Mouse (Mus musculus) lung, adult 2 months (tissue): ENCODE data around the gene Il11ra1.
"Not testable (repeated sequence)": the region's sequence is repeated elsewhere in the genome, so short reads cannot be mapped to it uniquely, and the experiment has no call there.

Experiments
- CTCF ChIP-seq: fragments of 200-500 bp; IDR thresholded peaks from 2 replicates; pipeline ENCODE4 v1.5.1; 2011; ENCODE audit warnings: mild to moderate bottlenecking, low read length, control low read depth; ENCODE audit not compliant: insufficient read depth
- POLR2A ChIP-seq: fragments of 200-500 bp; IDR thresholded peaks from 2 replicates; pipeline ENCODE4 v1.6.1; 2011; ENCODE audit warnings: low read depth, mild to moderate bottlenecking, control low read depth, low read length, borderline replicate concordance; ENCODE audit errors: extremely low read depth

- TF ChIP-seq CTCF, POLR2A: not testable (repeated sequence)
These were observed 435 bp downstream of the Il11ra1 start for GRCm38 (mm10) chr4:41700224-41700623.
